Mouse (Mus musculus) small intestine, adult 2 months (tissue): ENCODE measurements around the gene Rab37. TPM values are rescaled to one million over a fixed set of nuclear protein-coding genes. Genes with fewer than 3 reads are reported as not detected.

Experiments
- H3K27ac ChIP-seq: fragments of 200-500 bp; 2 replicates; pipeline ENCODE4 v1.5.1; 2012; ENCODE audit warnings: low read depth, low read length, control low read depth, inconsistent platforms; ENCODE audit not compliant: insufficient read depth
- H3K27me3 ChIP-seq: fragments of 200-500 bp; 2 replicates; pipeline ENCODE4 v1.6.1; 2012; ENCODE audit warnings: mild to moderate bottlenecking, moderate library complexity, low read length, inconsistent platforms; ENCODE audit not compliant: control insufficient read depth, insufficient read depth
- H3K36me3 ChIP-seq: fragments of 200-500 bp; 2 replicates; pipeline ENCODE4 v1.6.1; 2012; ENCODE audit warnings: mild to moderate bottlenecking, low read length, control low read depth, inconsistent platforms; ENCODE audit not compliant: control insufficient read depth, insufficient read depth
- H3K4me1 ChIP-seq: fragments of 200-500 bp; 2 replicates; pipeline ENCODE4 v1.6.1; 2012; ENCODE audit warnings: low read length, inconsistent platforms, mixed read lengths; ENCODE audit not compliant: control insufficient read depth, insufficient read depth, insufficient read length
- H3K4me3 ChIP-seq: fragments of 200-500 bp; 2 replicates; pipeline ENCODE4 v1.5.1; 2012; ENCODE audit warnings: low read depth, mild to moderate bottlenecking, control low read depth, inconsistent platforms, low read length, moderate library complexity
- CTCF ChIP-seq: fragments of 200-500 bp; IDR thresholded peaks from 2 replicates; pipeline ENCODE4 v1.5.1; 2012; ENCODE audit warnings: low read depth, mild to moderate bottlenecking, control low read depth, inconsistent platforms, low read length, moderate library complexity, mixed read lengths; ENCODE audit not compliant: insufficient replicate concordance, insufficient read length; ENCODE audit errors: extremely low read depth
- POLR2A ChIP-seq: fragments of 200-500 bp; IDR thresholded peaks from 2 replicates; pipeline ENCODE4 v1.6.1; 2012; ENCODE audit warnings: low read depth, mild to moderate bottlenecking, control low read depth, inconsistent platforms, low read length, moderate library complexity
- WGBS: fragments of 180-500 bp; shearing (Covaris S2); methylation state at CpG from one replicate; pipeline ENCODE4 v1.1.7; 2018; 5-methylcytosine and 5-hydroxymethylcytosine counted together
- polyA plus RNA-seq: library from polyadenylated mRNA; depleted of rRNA; stranded (reverse); fragments of >200 nt; gene quantifications from 2 replicates; pipeline ENCODE4 v1.2.3, GENCODE M21; 2012

Rab37 gene
- polyA plus RNA-seq, 1 experiment, result 2.2 TPM

DNA sequence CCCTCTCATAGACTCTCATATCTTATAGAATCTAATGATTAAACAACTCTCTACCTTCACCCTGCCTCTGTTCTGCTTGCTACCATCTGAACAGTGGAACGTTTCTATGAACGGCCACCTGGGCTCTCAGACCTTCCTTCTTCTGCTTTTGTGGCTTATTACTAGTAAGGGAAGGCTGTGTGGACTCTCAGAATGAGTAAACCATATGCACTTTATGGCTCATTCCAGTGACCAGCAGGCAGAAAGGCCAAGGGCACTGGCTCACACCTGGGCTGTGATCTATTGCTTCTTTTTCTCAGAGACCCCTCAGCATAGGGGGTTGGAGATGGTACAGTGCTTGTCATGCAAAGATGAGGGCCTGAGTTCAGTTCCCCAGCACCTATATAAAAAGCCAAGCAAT lies 15.4 kb downstream of the Rab37 start:
- H3K27me3 ChIP-seq, result no peaks in the 10 kb centered on the region
- H3K27ac ChIP-seq, result no peak overlapping the region
- no peak overlapping the region for H3K4me3 ChIP-seq
- no peaks in the 10 kb centered on the region for H3K4me1 ChIP-seq
- WGBS, result 83% methylated on average over 2 of the region's 2 CpGs
- TF ChIP-seq POLR2A, result no peak
- TF ChIP-seq CTCF, result no peak
- no peaks in the 10 kb centered on the region for H3K36me3 ChIP-seq

DNA sequence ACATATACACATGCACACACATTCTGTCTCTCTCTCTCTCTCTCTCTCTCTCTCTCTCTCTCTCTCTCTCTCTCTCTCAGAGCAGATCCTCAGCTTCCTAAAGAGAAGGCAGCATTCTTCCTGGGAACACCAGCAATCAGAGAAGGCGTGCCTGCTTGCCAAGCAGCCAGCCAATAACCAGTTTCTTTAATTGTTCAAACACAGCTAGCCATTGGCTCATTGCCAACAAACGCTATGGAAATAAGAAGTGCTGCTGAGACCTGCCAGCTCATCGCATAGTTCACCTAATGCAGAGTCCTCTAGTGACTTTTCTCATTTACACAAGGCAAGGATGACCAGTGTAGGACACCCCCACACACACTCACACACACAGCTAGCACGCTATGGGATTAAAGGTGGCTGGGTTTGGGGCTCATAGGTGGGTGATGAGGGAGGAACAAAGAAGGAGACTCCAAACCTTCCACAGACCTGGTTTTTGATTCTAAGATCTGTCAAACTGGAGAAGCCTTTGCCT lies 16.2 kb downstream of the Rab37 start:
- H3K36me3 ChIP-seq, result no peaks in the 10 kb centered on the region
- 15% methylated on average over 4 of the region's 4 CpGs for WGBS
- H3K4me1 ChIP-seq, result no peaks in the 10 kb centered on the region
- TF ChIP-seq CTCF, result no peak
- TF ChIP-seq POLR2A, result no peak
- no peak overlapping the region for H3K4me3 ChIP-seq
- H3K27ac ChIP-seq, result no peak overlapping the region
- no peaks in the 10 kb centered on the region for H3K27me3 ChIP-seq

DNA sequence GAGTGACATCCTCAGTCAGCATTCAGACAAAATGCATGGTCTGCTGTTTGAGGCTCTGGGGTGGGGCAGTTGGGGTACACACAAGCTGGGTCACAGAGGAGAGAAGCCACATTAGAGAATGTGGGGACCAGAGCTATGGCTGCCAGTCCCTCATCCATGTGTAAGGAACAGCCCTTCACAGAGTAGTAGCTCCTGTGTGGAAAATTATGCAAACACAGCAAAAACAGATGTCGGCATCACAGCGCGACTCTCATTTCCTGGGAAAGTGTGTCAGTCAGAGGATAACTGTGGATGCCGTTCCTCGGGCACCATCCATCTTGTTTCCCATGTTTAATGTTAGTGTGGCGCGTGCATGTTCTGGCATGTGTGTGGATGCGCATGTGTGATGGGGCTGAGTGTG lies 16.9 kb downstream of the Rab37 start:
- 89% methylated on average over 8 of the region's 8 CpGs for WGBS
- H3K27me3 ChIP-seq, result no peaks in the 10 kb centered on the region
- no peaks in the 10 kb centered on the region for H3K4me1 ChIP-seq
- H3K27ac ChIP-seq, result no peak overlapping the region
- TF ChIP-seq CTCF (no peak), POLR2A (no peak)
- no peak overlapping the region for H3K4me3 ChIP-seq
- no peaks in the 10 kb centered on the region for H3K36me3 ChIP-seq

DNA sequence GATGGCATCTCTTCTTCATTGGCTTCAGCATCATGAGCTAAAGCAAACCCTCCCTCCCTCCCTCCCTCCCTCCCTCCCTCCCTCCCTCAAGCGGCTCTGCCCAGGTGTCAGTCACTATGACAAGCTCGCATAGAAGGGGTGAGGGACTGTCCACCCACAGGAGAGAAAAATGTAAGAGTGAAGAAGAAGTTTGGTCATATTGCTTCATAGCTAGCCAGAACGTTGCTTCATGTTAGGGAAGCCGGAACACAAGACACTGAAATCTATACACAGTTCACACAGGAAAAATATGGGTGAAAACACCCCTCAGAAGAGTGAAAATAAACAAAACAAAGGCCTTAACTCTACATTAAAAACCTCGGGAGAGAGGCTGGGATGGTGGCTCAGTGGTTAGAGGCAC lies 19.0 kb downstream of the Rab37 start:
- Histone ChIP-seq H3K4me3 (no peak overlapping the region), H3K36me3 (no peaks in the 10 kb centered on the region), H3K4me1 (no peaks in the 10 kb centered on the region), H3K27me3 (no peaks in the 10 kb centered on the region), H3K27ac (no peak overlapping the region)
- TF ChIP-seq POLR2A (no peak), CTCF (no peak)
- WGBS, result 56% methylated on average over 4 of the region's 5 CpGs

DNA sequence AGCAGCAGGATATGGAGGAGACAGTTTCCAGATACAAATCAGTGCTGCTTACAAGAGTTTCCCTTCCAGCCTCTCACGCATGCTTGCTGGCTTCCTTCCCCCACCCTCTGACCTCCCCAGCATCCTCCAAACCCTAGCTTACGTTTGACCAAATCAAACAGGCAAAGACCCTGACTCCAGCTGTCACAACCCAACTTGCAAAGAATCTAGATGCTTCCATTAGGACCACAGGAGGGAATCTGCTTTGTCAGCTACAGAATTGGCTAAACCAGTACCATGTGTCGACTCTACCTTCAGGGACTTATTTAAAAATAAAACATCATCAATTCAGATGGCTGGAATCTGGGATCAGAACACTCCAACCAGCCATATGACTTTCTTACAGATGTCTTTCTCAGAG lies 21.0 kb downstream of the Rab37 start:
- Histone ChIP-seq H3K36me3 (no peaks in the 10 kb centered on the region), H3K4me3 (no peak overlapping the region), H3K4me1 (no peaks in the 10 kb centered on the region), H3K27me3 (no peaks in the 10 kb centered on the region), H3K27ac (no peak overlapping the region)
- WGBS, result 48% methylated on average over 3 of the region's 3 CpGs
- TF ChIP-seq CTCF (no peak), POLR2A (no peak)

DNA sequence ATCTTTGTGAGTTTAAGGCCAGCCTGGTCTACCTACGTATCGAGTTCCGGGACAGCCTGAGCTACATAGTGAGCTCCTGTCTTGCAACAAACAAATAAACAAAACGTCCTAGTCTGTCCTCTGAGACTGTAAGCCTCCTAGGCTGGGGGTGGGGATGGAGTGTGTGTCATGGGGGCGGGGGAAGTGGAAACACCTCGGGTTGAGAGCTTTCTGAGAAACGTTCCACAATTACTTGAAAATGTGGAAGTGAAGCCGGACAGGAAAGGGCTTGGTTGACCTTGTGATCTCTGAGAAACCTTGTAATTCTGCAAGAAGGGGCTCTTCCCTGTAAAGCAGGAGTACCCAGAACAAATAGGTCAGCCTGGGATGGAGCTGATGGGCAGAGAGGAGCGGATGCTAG lies 28.2 kb downstream of the Rab37 start:
- Histone ChIP-seq H3K4me3 (no peak overlapping the region), H3K36me3 (no peaks in the 10 kb centered on the region), H3K27ac (no peak overlapping the region), H3K27me3 (no peaks in the 10 kb centered on the region), H3K4me1 (0 out of 2 replicates have a peak, but pooled peaks cover 2% of the 10 kb centered on the region)
- 62% methylated on average over 9 of the region's 9 CpGs for WGBS
- no peak for TF ChIP-seq POLR2A
- TF ChIP-seq CTCF, result no peak

DNA sequence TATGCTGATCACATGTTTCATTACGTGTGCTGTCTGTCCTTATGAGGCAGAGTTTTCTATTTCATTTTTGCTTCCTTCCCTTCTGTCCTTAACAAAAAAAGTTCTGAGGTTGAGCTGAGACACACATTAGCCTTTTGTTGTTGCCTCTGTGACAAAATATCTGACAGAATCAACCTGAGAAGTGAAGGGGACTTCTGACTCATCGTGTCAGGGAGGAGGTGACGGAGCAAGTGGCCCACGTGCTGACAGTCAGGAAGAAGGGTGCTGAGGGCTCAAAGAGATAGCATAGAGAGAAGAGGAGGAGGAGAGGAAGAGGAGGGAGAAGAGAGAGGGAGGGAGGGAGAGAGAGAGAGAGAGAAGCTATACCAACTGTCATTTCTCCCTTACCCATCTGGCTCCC lies 37.3 kb downstream of the Rab37 start:
- WGBS, result 61% methylated on average over 4 of the region's 4 CpGs
- TF ChIP-seq POLR2A (no peak), CTCF (no peak)
- Histone ChIP-seq H3K27me3 (no peaks in the 10 kb centered on the region), H3K4me1 (no peaks in the 10 kb centered on the region), H3K4me3 (no peak overlapping the region), H3K36me3 (no peaks in the 10 kb centered on the region), H3K27ac (no peak overlapping the region)
